11 mouse cellular contexts compared by ENCODE assay signal in genomic region chr10:79654946-79655395, GRCm38 (mm10). TPM values are rescaled to one million over a fixed set of nuclear protein-coding genes. Genes with fewer than 3 reads are reported as not detected.
DNase-seq lines count a peak whose midpoint lies in the region; ATAC-seq lines count a peak whose summit lies in the region.
"Had no signal": no experiment of that assay in that cellular context is flagged by ENCODE, and none has a peak within 500 bp of the region (broad histone marks: within the 10 kb centered on the region; RNA-seq: fewer than 3 reads in every experiment).

No protein-coding gene starts in this region.

- H3K27me3 ChIP-seq in embryonic facial prominence, embryonic 14.5 days (replicated peaks; ENCODE audit: control insufficient read depth, insufficient read depth, low read length) = no peaks in the 10 kb centered on the region
- H3K27me3 ChIP-seq in midbrain, embryonic 12.5 days = 0 out of 2 replicates have a peak, but pooled peaks cover 4% of the 10 kb centered on the region

- H3K4me1 ChIP-seq in embryonic facial prominence, embryonic 14.5 days (ENCODE audit: control insufficient read depth, insufficient read depth, low read length) = no peaks in the 10 kb centered on the region
- peaks cover 11% of the 10 kb centered on the region for H3K4me1 ChIP-seq in midbrain, embryonic 12.5 days

- H3K4me2 ChIP-seq in embryonic facial prominence, embryonic 14.5 days (ENCODE audit: low read depth, low read length) = no peak overlapping the region
- no peak overlapping the region for H3K4me2 ChIP-seq in midbrain, embryonic 12.5 days (replicated peaks)

- intact Hi-C loops in heart, postnatal 10 days (cut with DNase I) = no loop called here
- intact Hi-C loops in gastrocnemius, postnatal 36 days (cut with DNase I) = no loop called here

- no peak overlapping the region for H3K27ac ChIP-seq in embryonic facial prominence, embryonic 14.5 days (replicated peaks; ENCODE audit: low read depth, low read length)
- H3K27ac ChIP-seq in midbrain, embryonic 12.5 days (replicated peaks) = peak overlapping the region; percentile 39; the same call in 1 of the 2 replicates

- no peak overlapping the region for H3K4me3 ChIP-seq in embryonic facial prominence, embryonic 14.5 days (ENCODE audit: low read depth, low read length)
- H3K4me3 ChIP-seq in midbrain, embryonic 12.5 days = no peak overlapping the region

- 14% methylated on average over 1 of the region's 1 CpGs for WGBS in embryonic facial prominence, embryonic 14.5 days
- WGBS in midbrain, embryonic 12.5 days = 13% methylated on average over 1 of the region's 1 CpGs

- H3K9me3 ChIP-seq in embryonic facial prominence, embryonic 14.5 days (ENCODE audit: control insufficient read depth, low read length) = no peaks in the 10 kb centered on the region
- H3K9me3 ChIP-seq in midbrain, embryonic 12.5 days = no peaks in the 10 kb centered on the region

- no peak overlapping the region for H3K9ac ChIP-seq in embryonic facial prominence, embryonic 14.5 days (ENCODE audit: low read depth, low read length)
- no peak overlapping the region for H3K9ac ChIP-seq in midbrain, embryonic 12.5 days (replicated peaks)
- H3K9ac ChIP-seq: liver, postnatal 0 days had no signal

- DNase-seq in R1 (ENCODE audit: low read depth, low spot score) = peak; percentile 73
- DNase-seq in embryonic facial prominence, embryonic 14.5 days (ENCODE audit: low spot score) = peak; percentile 39
- peak; percentile 58 for DNase-seq in hindlimb bud, embryonic 11.5 days (ENCODE audit: extremely low spot score, low read depth, low spot score)
- DNase-seq in heart, postnatal 10 days = no peak
- DNase-seq in gastrocnemius, postnatal 36 days = no peak
- no peak for DNase-seq in heart, adult 9 months (ENCODE audit: low spot score in 2 of 2)
- DNase-seq: liver, postnatal 0 days had no signal

- peak; percentile 85 for ATAC-seq in embryonic facial prominence, embryonic 14.5 days (ENCODE audit: low read depth)
- ATAC-seq in midbrain, embryonic 12.5 days (ENCODE audit: low FRiP score, low read depth) = peak; percentile 85
- ATAC-seq in erythroid progenitor cell, adult 5-6 weeks (replicated peaks; ENCODE audit: low FRiP score, poor library complexity, severe bottlenecking) = no peak
- ATAC-seq: liver, postnatal 0 days had no signal

- no peaks in the 10 kb centered on the region for H3K36me3 ChIP-seq in embryonic facial prominence, embryonic 14.5 days (ENCODE audit: control insufficient read depth, insufficient read depth, low read length)
- H3K36me3 ChIP-seq in midbrain, embryonic 12.5 days = no peaks in the 10 kb centered on the region

RNA-seq across cellular contexts. Expression of gene Madcam1, which starts 9.4 kb away (rescaled TPM):
- polyA plus RNA-seq in embryonic facial prominence, embryonic 14.5 days (2014; fragmentation: Nextera tagmentation; extraction: Ambion mirVana) = 8.5 and 11.6 TPM in 2 replicates
- polyA plus RNA-seq in midbrain, embryonic 12.5 days (2016; fragmentation: Nextera tagmentation; extraction: Ambion mirVana) = 0.60 and 1.7 TPM in 2 replicates
- under 1 TPM; 0.24 to 0.60 TPM for total RNA-seq in heart, postnatal 10 days (2021)
- not detected in 2 replicates for total RNA-seq in erythroid progenitor cell, adult 5-6 weeks (2015; ENCODE audit: low replicate concordance)
- not detected in 2 replicates for total RNA-seq in erythroid progenitor cell, adult 5-6 weeks (2017; ENCODE audit: low replicate concordance)
- total RNA-seq in gastrocnemius, postnatal 36 days (2021) = not detected
- total RNA-seq: hematopoietic stem cell, adult 5-6 weeks had no signal
- polyA plus RNA-seq: urinary bladder, adult 2 months had no signal

RNA-seq across cellular contexts. Expression of gene Odf3l2, which starts 9.4 kb away (rescaled TPM):
- not detected in 2 replicates for polyA plus RNA-seq in embryonic facial prominence, embryonic 14.5 days (2014; fragmentation: Nextera tagmentation; extraction: Ambion mirVana)
- not detected in 2 replicates for polyA plus RNA-seq in midbrain, embryonic 12.5 days (2016; fragmentation: Nextera tagmentation; extraction: Ambion mirVana)
- not detected for total RNA-seq in heart, postnatal 10 days (2021)
- total RNA-seq in erythroid progenitor cell, adult 5-6 weeks (2015; ENCODE audit: low replicate concordance) = not detected in 2 replicates
- total RNA-seq in erythroid progenitor cell, adult 5-6 weeks (2017; ENCODE audit: low replicate concordance) = not detected in 2 replicates
- total RNA-seq in gastrocnemius, postnatal 36 days (2021) = 10 to 100 TPM; 55.1 to 58.1 TPM
- total RNA-seq: hematopoietic stem cell, adult 5-6 weeks had no signal
- polyA plus RNA-seq: liver, postnatal 0 days; urinary bladder, adult 2 months had no signal

RNA-seq across cellular contexts. Expression of gene Tpgs1, which starts 14.2 kb away (rescaled TPM):
- 58.7 and 65.3 TPM in 2 replicates for polyA plus RNA-seq in embryonic facial prominence, embryonic 14.5 days (2014; fragmentation: Nextera tagmentation; extraction: Ambion mirVana)
- 62.4 and 72.3 TPM in 2 replicates for polyA plus RNA-seq in midbrain, embryonic 12.5 days (2016; fragmentation: Nextera tagmentation; extraction: Ambion mirVana)
- 10 to 100 TPM; 24.3 to 24.4 TPM for total RNA-seq in heart, postnatal 10 days (2021)
- 12.2 and 15.9 TPM in 2 replicates for total RNA-seq in erythroid progenitor cell, adult 5-6 weeks (2015; ENCODE audit: low replicate concordance)
- 1.9 and 8.3 TPM in 2 replicates for total RNA-seq in erythroid progenitor cell, adult 5-6 weeks (2017; ENCODE audit: low replicate concordance)
- 10 to 100 TPM; 19.2 to 19.6 TPM for total RNA-seq in gastrocnemius, postnatal 36 days (2021)

RNA-seq across cellular contexts. Expression of gene Shc2, which starts 17.3 kb away (rescaled TPM):
- 11.3 and 11.4 TPM in 2 replicates for polyA plus RNA-seq in embryonic facial prominence, embryonic 14.5 days (2014; fragmentation: Nextera tagmentation; extraction: Ambion mirVana)
- 22.8 and 23.3 TPM in 2 replicates for polyA plus RNA-seq in midbrain, embryonic 12.5 days (2016; fragmentation: Nextera tagmentation; extraction: Ambion mirVana)
- 1 to 10 TPM; 4.5 to 4.8 TPM for total RNA-seq in heart, postnatal 10 days (2021)
- total RNA-seq in erythroid progenitor cell, adult 5-6 weeks (2015; ENCODE audit: low replicate concordance) = not detected in 2 replicates
- total RNA-seq in erythroid progenitor cell, adult 5-6 weeks (2017; ENCODE audit: low replicate concordance) = not detected in 2 replicates
- 1 to 10 TPM; 2.3 to 2.5 TPM for total RNA-seq in gastrocnemius, postnatal 36 days (2021)
- total RNA-seq: hematopoietic stem cell, adult 5-6 weeks had no signal

RNA-seq across cellular contexts. Expression of gene Cdc34, which starts 27.0 kb away (rescaled TPM):
- 106 TPM in 2 replicates for polyA plus RNA-seq in embryonic facial prominence, embryonic 14.5 days (2014; fragmentation: Nextera tagmentation; extraction: Ambion mirVana)
- polyA plus RNA-seq in midbrain, embryonic 12.5 days (2016; fragmentation: Nextera tagmentation; extraction: Ambion mirVana) = 139 and 156 TPM in 2 replicates
- total RNA-seq in heart, postnatal 10 days (2021) = 100 to 1,000 TPM; 152 to 159 TPM
- total RNA-seq in erythroid progenitor cell, adult 5-6 weeks (2015; ENCODE audit: low replicate concordance) = 42.2 and 66.7 TPM in 2 replicates
- total RNA-seq in erythroid progenitor cell, adult 5-6 weeks (2017; ENCODE audit: low replicate concordance) = 82.7 and 87.2 TPM in 2 replicates
- total RNA-seq in gastrocnemius, postnatal 36 days (2021) = 100 to 1,000 TPM; 344 to 378 TPM

Comparison
In these comparisons a context has a peak if more than half of its experiments do, and no peak if none do; other contexts are left out.
1. DNase-seq: peak in R1 (single experiment), embryonic facial prominence, embryonic 14.5 days (single experiment) and hindlimb bud, embryonic 11.5 days (single experiment); none in heart, postnatal 10 days (0 of 2), gastrocnemius, postnatal 36 days (0 of 2) and heart, adult 9 months (0 of 2).
2. RNA of gene Odf3l2, which starts 9.4 kb away (total RNA-seq): 55.1 to 58.1 TPM in gastrocnemius, postnatal 36 days; not detected in heart, postnatal 10 days and not detected in erythroid progenitor cell, adult 5-6 weeks; every median in the first group is over 10 times any median in the second.